Mouse (Mus musculus): ENCODE measurements around the gene Lsm14b. TPM values are rescaled to one million over a fixed set of nuclear protein-coding genes. Genes with fewer than 3 reads are reported as not detected.

Gene Lsm14b
- total RNA-seq, 1 experiment: 44.4 TPM

- DNase-seq (ENCODE audit: low read depth, low spot score): no peak
- Histone ChIP-seq H3K27ac (ENCODE audit: insufficient read depth, low read depth, low read length, poor library complexity, severe bottlenecking) (no peak overlapping the region), H3K4me3 (ENCODE audit: insufficient read depth in 1 of 2, low read depth in 1 of 2, low read length in 2 of 2, poor library complexity in 1 of 2, severe bottlenecking in 1 of 2) (no peak overlapping the region), H3K9ac (ENCODE audit: insufficient read depth, low read depth, low read length, poor library complexity, severe bottlenecking) (no peak overlapping the region), H3K9me3 (ENCODE audit: control insufficient read depth, insufficient read depth, low read depth, low read length) (no peaks in the 10 kb centered on the region), H3K36me3 (ENCODE audit: control insufficient read depth, insufficient read depth, low read length, poor library complexity, severe bottlenecking) (peaks cover 9% of the 10 kb centered on the region; the same call in 1 of the 2 replicates), H3K4me1 (ENCODE audit: control insufficient read depth in 2 of 2, insufficient read depth in 2 of 2, low read length in 2 of 2, poor library complexity in 1 of 2) (peaks cover 0 to 24% of the 10 kb centered on the region in 2 experiments; a peak in 2 of 4 replicates)
- TF ChIP-seq ZNF384 (IDR thresholded peaks at IDR 0.05; ENCODE audit: low read depth, low read length): no peak
- no peak for TF ChIP-seq HCFC1 (IDR thresholded peaks at IDR 0.05; ENCODE audit: borderline replicate concordance, insufficient read depth, low read length)
- no peak for TF ChIP-seq ZC3H11A (IDR thresholded peaks at IDR 0.05; ENCODE audit: borderline replicate concordance, low read depth, low read length)
- no peak for TF ChIP-seq MAFK (IDR thresholded peaks at IDR 0.05; ENCODE audit: insufficient read depth, low read depth, low read length)
- TF ChIP-seq CHD2 (IDR thresholded peaks at IDR 0.05; ENCODE audit: low read depth, low read length): no peak
- in situ Hi-C loops (cut with MboI; ENCODE audit: low sequenced_read_pairs in 2 of 2, unreplicated experiment in 2 of 2): no loop called here
These were observed 59.8 kb downstream of the Lsm14b start for GRCm38 (mm10) chr2:180084565-180084964.

Other genes with a start within 250 kb of the Lsm14b start
- 19.0 and 26.3 TPM in 2 replicates for gene Taf4, start 48.3 kb upstream of the Lsm14b start, total RNA-seq (2012; rRNA removed)
- 364 and 381 TPM in 2 replicates for gene Psma7, start 17.4 kb downstream of the Lsm14b start, total RNA-seq (2012; rRNA removed)
- 4.9 and 5.8 TPM in 2 replicates for gene Ss18l1, start 17.5 kb downstream of the Lsm14b start, total RNA-seq (2012; rRNA removed)
- 33.9 and 35.3 TPM in 2 replicates for gene Mtg2, start 45.6 kb downstream of the Lsm14b start, total RNA-seq (2012; rRNA removed)
- 0.49 and 1.1 TPM in 2 replicates for gene Hrh3, start 79.5 kb downstream of the Lsm14b start, total RNA-seq (2012; rRNA removed)
- gene Osbpl2, start 94.3 kb downstream of the Lsm14b start, total RNA-seq (2012; rRNA removed): 12.2 and 12.3 TPM in 2 replicates
- 169 and 196 TPM in 2 replicates for gene Adrm1, start 146.5 kb downstream of the Lsm14b start, total RNA-seq (2012; rRNA removed)
- gene Lama5, start 200.9 kb downstream of the Lsm14b start, total RNA-seq (2012; rRNA removed): 291 and 497 TPM in 2 replicates
- 4,130 and 4,285 TPM in 2 replicates for gene Rps21, start 232.4 kb downstream of the Lsm14b start, total RNA-seq (2012; rRNA removed)
- 13.4 and 15.5 TPM in 2 replicates for gene Cables2, start 248.5 kb downstream of the Lsm14b start, total RNA-seq (2012; rRNA removed)

All from ES-E14 (cell line).